Comparison of ENCODE assay signal across 8 mouse cellular contexts in the genomic region with DNA sequence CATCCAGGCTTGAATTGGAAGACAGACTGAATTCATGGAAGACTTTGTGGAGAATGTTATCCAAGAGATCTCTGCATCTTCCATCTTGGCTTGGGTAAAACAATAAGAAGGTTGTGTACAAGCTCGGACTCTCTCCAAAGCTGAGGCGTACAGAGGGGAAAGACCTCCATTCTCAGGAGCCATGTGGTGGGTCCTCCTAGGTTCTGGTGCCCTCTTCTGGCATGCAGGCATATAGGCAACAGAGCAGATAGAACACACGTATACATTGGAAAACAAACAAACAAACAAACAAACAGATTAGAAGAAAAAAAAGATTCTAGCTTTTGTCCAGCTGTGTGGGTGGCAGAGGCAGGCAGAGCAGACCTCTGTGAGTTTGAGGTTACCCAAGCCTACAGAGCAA.
DNase-seq lines count a peak whose midpoint lies in the region; ATAC-seq lines count a peak whose summit lies in the region.

No protein-coding gene starts in this region.

- no peak for ATAC-seq in megakaryocyte, adult 5-6 weeks (ENCODE audit: poor library complexity, severe bottlenecking)

- H3K36me3 ChIP-seq in megakaryocyte, embryonic 14.5 days (replicated peaks; ENCODE audit: low read length): no peaks in the 10 kb centered on the region

- H3K9me3 ChIP-seq in megakaryocyte, embryonic 14.5 days: no peaks in the 10 kb centered on the region

- H3K27me3 ChIP-seq in megakaryocyte, embryonic 14.5 days (replicated peaks): no peaks in the 10 kb centered on the region

- H3K4me3 ChIP-seq in megakaryocyte, embryonic 14.5 days (replicated peaks): peak overlapping the region; percentile 42

- DNase-seq in adrenal gland, postnatal 10 days: peak; percentile 13
- DNase-seq in adrenal gland, adult 18-20 months (ENCODE audit: low spot score in 2 of 2): no peak
- DNase-seq in frontal cortex, postnatal 25 days (ENCODE audit: low spot score in 2 of 2): peak; percentile 5 to 16
- DNase-seq in mesoderm, embryonic 11.5 days (ENCODE audit: low read depth, low spot score): peak; percentile 29
- DNase-seq in thymus, postnatal 14 days: peak; percentile 52
- DNase-seq in cerebellum, adult 11-12 months: no peak

- H3K4me1 ChIP-seq in megakaryocyte, embryonic 14.5 days: peaks cover 5% of the 10 kb centered on the region; the same call in 1 of the 2 replicates

Comparison
In these comparisons a context has a peak if more than half of its experiments do, and no peak if none do; other contexts are left out.
1. DNase-seq: peak in adrenal gland, postnatal 10 days (single experiment), frontal cortex, postnatal 25 days (2 of 2), mesoderm, embryonic 11.5 days (single experiment) and thymus, postnatal 14 days (single experiment); none in adrenal gland, adult 18-20 months (0 of 2) and cerebellum, adult 11-12 months (single experiment).